Mouse (Mus musculus): Measurements from ENCODE around the gene Ehbp1.

The Ehbp1 gene

DNA sequence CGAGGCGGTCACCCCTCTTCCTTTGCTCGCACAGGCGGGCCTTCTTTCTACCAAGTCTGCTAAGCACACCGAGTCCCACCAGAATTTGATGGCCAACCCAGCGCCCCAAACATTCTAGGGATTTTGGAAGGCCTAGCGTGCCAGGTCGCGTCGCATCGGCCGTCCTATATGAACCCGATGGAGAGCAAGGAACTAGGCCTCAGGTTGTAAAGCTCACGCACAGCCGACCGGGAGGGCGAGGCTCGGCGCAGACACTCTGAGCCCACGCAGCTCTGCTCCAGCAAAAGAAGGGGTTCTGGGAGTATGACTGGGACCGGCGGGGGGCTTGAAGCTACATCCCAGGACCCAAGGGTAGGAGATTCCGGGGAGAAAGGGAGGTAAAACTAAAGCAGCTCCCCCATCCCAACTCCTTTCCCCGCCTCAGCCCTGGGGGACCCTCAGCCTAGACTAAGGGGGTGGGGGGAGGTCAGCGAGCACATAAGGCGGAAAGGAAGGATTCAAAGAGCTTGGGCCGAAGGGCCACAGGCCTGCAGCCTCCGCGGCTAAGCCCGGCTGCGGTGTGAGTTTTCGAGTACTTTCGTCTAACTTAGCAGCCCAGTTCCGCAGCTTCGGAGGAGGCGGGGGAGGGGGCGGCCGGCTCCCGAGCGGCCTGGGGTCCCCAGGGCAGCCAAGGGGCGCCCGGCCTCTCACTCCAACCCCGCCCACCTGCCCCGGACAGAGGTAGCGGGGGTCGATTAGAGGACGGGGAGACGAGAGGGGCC is 341.6 kb downstream of the Ehbp1 start:
- DNase-seq (ENCODE audit: low spot score): peak; percentile 20

DNA sequence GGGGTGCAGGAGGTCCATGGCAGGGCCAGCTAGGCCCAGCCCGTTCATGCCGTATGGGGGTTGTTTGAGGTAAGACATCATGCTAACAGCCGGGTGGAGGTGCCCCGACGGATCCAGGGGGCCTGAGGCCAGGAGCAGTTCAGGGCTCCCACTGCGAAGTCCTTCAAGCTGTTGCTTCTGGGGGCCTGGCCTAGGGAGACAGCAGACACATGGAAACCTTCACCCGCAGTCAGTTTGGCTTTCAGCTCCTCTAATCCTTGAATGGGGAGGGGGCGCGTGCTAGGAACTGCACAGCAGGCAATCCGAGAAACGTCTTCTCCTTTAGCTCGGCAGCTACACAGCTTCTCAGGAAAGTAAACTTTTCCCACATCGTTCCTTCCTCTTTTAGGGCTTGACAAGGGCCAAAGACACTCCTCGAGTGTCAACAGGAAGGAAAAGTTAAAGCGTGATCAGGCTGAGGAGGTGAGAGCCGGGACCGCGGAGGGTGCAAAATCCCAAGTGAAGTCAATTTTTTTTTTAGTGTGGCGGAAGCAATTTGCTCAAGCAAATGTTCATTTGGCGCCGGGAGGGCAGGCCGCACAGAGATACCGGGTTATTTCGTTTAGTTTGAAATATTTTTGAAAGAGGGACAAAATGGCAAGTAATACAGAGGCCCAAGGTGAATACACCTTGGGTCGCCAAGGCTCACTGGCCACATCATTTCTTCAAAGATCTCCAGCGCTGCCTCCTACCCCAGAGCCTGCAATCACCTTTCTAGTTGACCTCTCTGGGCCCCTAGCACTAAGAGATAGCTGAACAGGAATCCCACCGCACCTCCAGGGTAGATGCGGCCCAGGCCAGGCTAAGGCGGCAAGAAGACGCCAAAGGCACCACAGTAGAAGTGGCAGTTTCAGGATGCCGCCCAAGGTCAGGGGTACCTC is 342.4 kb downstream of the Ehbp1 start:
- no peak for DNase-seq (ENCODE audit: low spot score)

DNA sequence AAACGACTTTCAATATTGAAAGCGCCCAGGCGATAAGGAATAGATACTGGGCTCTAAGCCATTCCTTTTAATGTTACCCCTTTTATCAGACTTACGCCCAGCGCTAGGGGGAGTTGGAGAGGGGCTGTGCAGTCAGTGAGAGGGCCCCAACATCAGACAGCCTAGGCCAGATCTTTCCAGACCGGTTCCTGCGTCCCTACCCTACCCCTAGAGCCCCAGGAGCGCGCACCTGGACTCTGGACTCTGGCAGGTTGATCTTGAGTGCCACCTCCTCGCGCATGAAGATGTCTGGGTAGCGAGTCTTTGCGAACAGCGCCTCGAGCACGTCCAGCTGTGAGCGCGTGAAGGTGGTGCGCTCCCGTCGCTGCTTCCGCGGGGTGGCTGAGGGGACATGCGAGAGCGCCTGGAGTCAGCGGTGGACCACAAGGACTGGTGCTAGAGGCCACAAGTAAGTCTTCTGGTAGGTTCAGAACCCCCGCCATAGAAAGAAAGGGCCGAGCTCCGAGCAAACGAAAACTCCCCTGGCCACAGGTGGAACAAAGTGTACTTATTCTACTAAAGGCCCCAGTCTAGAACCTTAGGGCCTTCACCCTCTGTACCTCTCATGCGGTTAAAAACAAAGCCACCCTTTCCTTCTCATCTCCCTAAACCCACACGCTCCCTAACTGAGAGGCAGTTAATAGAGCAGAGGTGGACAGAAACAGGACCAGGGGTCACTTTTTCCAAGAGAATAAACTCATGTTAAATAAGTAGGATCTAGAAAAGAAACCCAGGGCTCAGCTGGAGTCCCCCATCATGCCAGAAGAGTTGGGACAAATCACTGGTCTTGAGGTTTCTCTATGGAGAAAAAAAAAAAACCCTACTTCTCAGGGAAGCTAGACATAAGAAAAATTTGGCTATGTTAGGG is 343.7 kb downstream of the Ehbp1 start:
- DNase-seq (ENCODE audit: low spot score): peak; percentile 13

DNA sequence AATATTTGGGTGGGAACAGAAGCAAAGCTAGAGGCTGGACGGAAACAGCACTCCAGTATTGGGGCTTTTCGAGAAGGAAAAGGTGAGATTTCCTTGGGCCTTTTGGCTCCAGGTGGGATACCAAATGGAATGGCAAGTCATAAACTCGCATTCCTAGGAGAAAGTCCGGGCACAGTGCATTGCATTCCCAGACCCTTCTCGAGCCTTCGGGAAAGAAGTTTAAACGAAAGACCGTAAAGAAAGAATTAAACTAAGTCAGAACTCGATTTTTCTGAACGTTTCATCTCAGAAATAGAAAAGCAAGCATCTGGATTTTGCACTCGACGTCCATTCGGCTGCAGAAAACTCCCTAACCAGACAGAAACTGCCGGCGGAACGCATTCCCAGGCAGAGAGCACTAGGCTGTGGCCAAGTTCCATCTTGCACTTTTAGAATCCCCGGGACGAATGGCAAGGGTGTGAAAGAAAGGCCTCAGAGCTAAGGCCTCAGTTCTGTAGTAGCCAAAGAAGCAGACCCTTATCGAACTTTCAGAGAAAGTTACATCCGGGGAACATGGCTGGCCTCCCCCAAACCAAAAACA is 344.4 kb downstream of the Ehbp1 start:
- DNase-seq (ENCODE audit: low spot score): no peak

DNA sequence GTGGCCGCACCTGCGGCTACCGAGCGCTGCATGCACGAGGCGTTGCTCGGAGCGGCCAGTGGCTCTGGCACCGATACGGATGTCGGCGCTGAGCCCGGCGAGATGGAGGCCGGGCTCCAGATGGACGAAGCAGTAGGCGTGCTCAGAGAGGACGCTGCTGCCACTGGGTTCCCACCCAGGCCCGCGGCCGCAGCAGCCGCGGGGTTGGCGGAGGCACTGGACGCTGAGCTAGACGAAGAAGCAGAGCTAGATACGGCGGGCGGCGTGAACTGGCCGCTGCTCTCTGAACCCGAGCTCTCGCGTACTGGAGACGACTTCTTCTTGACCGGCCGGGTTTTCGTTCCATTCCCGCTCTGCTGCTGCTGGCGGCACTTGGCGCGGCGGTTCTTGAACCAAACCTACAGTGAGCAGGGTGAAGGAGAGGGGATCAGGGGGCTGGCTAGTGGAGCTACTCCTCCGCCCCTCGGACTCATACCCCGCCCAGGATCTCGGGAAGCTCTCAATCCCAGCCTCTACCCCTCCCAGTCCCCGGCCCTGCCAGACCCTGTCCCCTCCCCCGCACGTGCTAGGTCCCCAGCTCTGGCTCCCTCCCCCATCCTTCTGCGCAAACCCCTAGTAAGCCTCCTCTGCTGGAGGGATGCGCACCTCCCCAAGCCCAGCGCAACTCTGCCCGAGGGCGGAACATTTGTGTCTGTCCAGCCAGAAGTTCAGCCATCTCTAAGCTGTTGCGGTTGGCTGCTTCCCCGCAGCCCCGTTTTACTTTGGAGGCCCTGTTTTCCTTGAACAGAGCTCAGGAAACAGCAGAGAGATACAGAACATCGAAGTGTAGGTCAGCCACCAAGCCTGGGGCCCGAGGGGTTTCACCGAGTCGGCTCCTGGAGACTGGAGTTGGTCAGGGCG is 345.2 kb downstream of the Ehbp1 start:
- peak; percentile 23 for DNase-seq (ENCODE audit: low spot score)

DNA sequence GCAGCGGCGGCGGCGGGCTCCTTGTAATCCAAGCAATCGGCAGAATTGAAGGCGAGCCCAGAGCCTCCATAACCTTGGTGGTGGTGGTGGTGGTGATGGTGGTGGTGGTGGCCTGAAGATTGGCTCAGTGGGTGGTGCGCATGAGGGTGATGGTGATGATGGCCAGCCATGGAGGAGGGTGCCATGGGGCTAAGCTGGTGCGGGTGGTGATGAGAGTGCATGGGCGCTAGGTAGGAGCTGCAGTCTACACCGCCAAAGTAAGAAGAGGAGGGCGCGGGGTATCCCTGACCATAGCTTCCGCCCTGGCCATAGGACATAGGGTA is 345.8 kb downstream of the Ehbp1 start:
- DNase-seq (ENCODE audit: low spot score): no peak

DNA sequence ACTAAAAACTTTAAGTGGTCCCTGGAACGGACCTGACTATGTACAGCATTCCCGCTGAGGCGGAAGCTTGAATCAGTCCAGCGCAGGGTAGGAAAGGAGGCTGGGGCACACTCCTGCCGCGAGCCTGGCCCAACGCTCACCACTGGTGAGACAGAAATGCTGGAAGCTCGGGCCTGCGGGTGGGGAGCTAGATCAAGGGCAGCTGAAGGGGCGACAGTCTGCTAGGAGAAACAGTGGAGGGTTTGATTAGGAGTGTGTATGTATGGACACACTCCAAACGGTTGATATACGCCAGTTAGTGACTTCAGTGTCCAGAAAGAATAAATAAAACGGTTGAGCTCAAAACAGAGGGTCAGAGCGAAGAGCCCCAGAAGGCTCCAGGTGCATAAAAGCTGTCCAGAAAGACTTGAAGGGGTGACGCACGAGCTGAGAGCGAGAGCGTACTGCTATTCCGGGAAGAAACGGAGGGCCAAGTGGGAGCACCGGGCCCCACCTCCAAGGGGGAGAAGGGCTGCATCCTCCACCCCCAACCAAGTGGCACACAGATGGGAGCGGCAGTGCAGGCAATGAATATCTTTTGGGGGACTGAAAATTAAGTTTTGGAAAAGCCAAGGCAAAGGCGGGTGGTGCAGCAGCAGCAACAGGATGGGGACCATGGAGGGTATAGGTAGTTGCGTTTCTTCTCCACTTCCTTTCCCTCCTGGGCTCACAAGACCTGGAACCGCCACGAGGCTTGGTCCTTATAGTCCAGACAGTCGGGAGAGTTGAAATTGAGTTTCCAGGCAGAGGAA is 346.4 kb downstream of the Ehbp1 start:
- no peak for DNase-seq (ENCODE audit: low spot score)

DNA sequence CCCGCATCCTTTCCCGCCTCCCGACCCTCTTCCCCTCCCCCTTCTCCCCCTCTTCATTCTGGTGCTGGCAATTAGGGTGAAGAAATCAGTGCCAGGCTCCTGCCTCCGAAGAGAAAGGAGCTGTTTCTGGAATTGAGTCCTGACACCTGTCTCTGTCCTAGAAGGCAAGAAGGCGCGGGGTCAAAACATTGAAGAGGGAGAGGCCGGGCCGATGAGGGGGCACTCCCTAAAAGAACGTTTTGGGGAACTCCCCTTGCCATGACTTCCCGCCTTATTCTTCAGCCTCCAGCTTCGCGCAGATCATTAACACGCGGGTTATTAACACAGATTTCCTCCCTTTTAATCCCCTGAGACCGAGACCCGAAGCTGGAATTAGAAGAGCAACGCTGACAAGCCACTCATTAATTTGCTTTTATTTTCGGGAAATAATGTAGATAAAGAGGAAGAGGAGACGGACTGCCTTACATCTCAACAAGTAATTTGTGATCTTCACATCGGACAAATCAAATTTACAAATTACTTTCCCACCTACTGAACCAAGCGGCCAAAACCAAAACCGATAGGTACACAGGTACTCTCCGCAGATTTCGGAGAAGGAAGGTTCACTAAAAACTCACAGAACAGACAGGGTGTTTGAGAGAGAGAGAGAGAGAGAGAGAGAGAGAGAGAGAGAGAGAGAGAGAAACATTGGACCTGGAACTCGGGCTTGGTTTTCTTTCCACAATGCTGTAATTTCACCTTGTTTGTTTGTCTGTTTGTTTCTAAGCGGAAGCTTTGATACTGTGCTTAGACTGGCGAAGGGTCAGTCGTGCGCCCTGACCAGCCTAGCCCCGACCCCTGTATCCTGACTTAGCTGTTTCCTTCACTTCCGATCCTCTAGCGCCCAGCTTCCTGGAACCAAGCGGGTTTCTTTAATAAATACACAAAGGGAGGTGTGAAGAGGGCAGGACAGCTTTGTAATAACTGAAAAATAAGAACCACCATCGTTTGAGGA is 347.4 kb downstream of the Ehbp1 start:
- peak; percentile 13 for DNase-seq (ENCODE audit: low spot score)

DNA sequence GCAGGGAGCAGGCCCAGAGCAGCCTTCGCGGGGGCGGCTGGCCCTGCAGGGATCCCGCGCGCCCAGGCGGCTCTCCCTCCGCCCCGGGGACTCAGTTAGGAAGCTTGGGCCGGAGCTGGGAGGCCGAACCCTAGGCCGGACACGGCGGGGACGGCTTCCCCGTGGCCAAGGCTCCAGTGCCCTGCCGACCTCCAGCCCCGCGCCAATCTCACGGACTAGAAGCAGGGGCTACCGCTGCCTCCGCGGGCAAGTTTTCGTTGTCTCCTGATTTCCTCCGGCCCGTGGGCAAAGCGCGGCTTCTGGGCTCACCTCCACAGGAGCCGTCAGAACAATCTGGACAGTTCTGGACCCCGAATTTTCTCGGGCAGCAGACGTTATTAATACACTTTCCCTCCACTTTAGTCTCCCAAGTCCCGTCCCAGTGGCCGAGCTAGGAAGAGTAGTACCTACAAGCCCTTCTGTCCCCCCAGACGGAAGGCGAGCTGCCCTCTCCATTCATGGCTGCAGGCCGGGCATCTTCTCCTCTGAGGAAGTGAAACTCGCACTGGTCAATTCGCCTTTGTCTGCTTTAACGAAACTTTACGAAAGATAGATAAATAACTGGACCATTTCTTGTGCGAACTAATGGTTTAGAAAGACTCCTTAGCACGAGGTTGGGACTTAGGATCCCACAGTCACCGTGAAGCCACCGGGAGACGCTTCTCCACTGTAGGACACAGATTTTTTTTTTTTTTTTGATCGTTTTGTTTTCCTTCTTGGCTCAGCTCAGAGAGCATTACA is 348.3 kb downstream of the Ehbp1 start:
- peak; percentile 51 for DNase-seq (ENCODE audit: low spot score)

DNA sequence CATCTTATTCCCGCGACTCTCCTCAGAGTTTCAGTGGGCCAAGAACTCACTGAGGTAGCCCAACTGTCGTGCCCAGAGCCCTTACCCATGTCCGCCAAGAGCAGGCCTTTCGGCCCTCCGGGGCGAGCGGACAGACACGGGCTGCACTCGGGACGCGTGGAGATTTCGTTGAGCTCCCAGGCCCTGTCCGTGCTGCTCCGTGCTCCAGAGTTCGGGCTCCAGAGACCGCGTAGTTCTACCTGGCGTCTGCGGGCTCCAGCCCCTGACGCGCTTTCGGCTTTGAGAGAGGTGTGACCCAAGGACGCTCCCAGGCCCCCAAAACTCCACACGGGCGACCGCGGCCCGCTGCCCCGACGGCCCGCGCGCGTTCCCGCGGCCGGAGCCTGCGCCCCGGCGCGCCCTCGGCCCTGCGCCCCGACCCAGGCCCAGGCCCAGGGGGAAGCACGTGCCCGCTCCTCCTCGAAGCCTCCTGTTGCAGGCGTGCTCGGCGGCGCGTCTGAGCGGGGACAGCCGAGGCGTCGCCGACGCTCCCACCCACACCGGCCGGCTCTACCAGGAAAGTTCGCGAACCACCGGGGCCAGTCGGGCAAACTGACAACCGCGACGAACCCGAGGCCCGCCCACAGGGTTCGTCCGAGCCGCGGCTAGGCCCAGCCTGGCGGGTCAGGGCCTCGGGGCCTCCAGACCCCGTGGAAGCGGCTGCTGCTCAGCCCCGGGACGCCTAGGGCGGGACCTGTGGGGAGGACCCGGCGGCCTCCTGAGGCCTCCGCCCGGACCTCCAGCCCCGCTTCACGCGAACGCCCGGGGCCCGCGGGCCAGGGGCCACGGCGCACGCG is 349.1 kb downstream of the Ehbp1 start:
- peak; percentile 17 for DNase-seq (ENCODE audit: low spot score)

DNA sequence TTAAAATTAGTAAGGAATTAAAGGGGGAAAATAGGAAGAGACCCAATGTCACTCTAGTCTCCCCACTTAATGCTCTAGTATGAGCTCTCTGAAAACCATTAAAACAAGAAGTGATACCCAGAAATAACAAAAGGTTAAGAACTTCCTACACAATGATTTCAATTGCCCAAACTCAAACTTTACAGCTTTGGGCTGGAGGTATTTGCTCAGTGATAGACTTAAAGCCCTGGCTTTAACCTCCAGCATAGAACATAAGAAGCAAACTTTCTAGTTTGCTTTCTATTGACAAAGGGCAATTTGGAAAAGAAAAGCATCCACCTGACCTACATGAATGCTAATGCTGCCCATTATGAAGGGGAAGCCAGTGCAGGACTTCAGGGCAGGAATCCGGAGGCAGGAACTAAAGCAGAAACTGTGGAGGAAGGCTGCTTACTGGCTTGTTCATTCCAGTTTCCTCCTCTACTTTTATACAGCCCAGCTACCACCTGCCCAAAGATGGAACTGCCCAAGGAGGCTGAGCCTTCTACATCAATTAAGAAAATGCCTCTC is 353.6 kb downstream of the Ehbp1 start:
- DNase-seq (ENCODE audit: low spot score): no peak

DNA sequence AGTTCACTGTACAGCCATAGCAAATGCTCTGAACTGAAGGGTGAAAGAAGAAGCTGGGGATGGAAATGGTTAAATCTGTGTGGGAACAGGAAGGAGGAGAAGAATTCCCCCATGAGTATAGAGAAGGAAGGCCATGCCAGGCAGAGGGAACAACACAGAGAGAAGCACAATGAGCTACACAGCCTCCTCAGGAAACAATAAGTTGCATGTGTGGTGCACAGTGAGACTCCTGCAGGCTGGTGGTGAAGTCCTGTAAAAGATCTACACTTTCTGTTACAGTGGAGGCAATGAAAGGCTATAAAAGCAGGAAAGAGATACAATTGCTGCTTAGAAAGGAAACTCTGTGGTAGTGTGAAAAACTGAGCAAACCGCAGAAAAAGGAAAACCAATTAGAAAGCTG is 357.0 kb downstream of the Ehbp1 start:
- no peak for DNase-seq (ENCODE audit: low spot score)

DNA sequence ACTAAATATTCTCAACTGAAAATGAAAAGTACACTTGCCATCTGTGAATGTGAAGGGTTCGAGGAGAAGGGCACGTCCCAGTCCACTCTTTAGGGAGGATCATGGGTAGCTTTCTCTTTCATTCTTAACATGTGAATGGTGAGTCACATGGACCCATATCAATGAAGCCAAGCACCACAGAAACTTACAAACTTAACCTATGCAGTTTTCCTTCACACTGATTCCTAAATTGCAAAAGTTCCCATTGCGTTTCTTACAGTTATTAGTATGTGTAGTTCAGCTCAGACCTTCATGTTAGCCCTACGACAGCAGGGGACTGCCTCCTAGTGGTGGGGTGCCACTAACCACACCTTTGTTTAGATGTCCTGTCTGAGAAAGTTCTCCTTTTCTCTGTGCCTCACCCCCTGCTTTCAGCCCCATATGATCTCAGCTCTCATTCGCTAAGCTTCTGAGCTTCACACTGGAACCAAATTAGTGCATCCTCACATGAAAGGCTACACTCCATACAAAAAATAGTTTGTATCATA is 368.0 kb downstream of the Ehbp1 start:
- DNase-seq (ENCODE audit: low spot score): no peak

DNA sequence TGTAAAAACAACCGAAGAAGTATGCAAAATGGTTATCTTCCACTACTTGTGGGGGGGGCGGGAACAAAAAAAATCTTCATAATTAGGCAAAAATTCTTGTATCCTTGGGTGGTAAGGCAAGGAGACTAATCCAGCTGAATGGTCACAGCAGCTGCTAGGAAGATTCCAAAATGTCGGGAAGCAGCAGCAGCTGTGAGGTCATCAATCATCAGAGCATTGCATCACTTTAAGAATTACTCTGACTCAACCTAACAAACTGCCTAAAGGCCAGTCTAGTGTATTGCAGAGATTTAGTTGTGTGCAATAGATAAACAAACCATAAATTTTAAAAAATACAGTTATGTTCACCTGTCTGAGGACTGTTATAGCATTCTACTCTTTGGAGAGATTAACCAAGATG is 368.5 kb downstream of the Ehbp1 start:
- no peak for DNase-seq (ENCODE audit: low spot score)

DNA sequence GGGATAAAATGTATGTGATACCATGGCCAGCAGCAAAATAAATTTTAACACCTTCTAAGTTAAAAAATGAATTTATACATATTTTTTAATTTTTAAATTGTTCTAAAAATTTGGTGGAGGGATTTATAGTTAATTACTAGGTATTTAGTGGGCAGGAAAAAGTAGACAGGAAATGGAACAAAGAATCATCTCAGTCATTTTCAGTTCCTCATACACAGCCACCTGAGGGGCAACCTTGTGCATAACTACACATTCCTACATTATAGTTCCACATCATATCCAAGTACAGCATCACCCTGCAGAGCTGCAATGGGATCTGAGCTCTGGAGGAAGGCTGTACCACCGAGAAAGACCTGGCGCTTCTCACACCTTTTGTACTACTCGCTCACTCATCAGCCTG is 373.2 kb downstream of the Ehbp1 start:
- DNase-seq (ENCODE audit: low spot score): no peak

Measured in ovary, postnatal 36 days (tissue).